Mouse (Mus musculus) heart, embryonic 16.5 days (tissue): ENCODE results near the gene Ermp1. TPM values are rescaled to one million over a fixed set of nuclear protein-coding genes. Genes with fewer than 3 reads are reported as not detected.

ENCODE experiments used
- ATAC-seq: fragments of 200-750 bp; cut with Nextera tagmentation; replicated peaks from 2 replicates; pipeline ENCODE4 v1.8.0; 2017; ENCODE audit warnings: moderate number of reproducible peaks; ENCODE audit not compliant: insufficient read depth, low FRiP score; ENCODE audit errors: extremely low read depth
- H3K27ac ChIP-seq: fragments of 300-500 bp; sonication (generic); 2 replicates; pipeline ENCODE4 v1.5.1; 2014; ENCODE audit warnings: mild to moderate bottlenecking, low read length, control low read depth, moderate library complexity
- H3K27me3 ChIP-seq: fragments of 300-500 bp; sonication (generic); 2 replicates; pipeline ENCODE4 v1.6.1; 2014; ENCODE audit warnings: low read length, mixed read lengths; ENCODE audit not compliant: control insufficient read depth, insufficient read depth
- H3K36me3 ChIP-seq: fragments of 300-500 bp; sonication (generic); 2 replicates; pipeline ENCODE4 v1.6.1; 2014; ENCODE audit not compliant: control insufficient read depth, insufficient read depth
- H3K4me1 ChIP-seq: fragments of 300-500 bp; sonication (generic); 2 replicates; pipeline ENCODE4 v1.6.1; 2014; ENCODE audit warnings: low read length, mixed read lengths; ENCODE audit not compliant: control insufficient read depth, insufficient read depth
- H3K4me2 ChIP-seq: fragments of 300-500 bp; sonication (generic); 2 replicates; pipeline ENCODE4 v1.6.1; 2014; ENCODE audit warnings: low read depth, mild to moderate bottlenecking, control low read depth, low read length
- H3K4me3 ChIP-seq: fragments of 300-500 bp; sonication (generic); 2 replicates; pipeline ENCODE4 v1.5.1; 2014; ENCODE audit warnings: mild to moderate bottlenecking, control low read depth, low read length
- H3K9ac ChIP-seq: fragments of 300-500 bp; sonication (generic); 2 replicates; pipeline ENCODE4 v1.6.1; 2014; ENCODE audit warnings: low read length, control low read depth
- H3K9me3 ChIP-seq: fragments of 300-500 bp; sonication (generic); replicated peaks from 2 replicates; pipeline ENCODE4 v1.6.1; 2016; ENCODE audit warnings: low read length; ENCODE audit not compliant: control insufficient read depth
- WGBS: fragments of 180-500 bp; shearing (Covaris S2); extraction: QIAGEN DNeasy Blood & Tissue Kit; methylation state at CpG from one replicate; pipeline ENCODE4 v1.1.7; 2014; 5-methylcytosine and 5-hydroxymethylcytosine counted together
- polyA plus RNA-seq: library from polyadenylated mRNA; unstranded; fragments of >200 nt; fragmentation: Nextera tagmentation; extraction: Ambion mirVana; gene quantifications from 2 replicates; pipeline ENCODE4 v1.2.1, GENCODE M21; 2015

The Ermp1 gene
- polyA plus RNA-seq: 8.1 and 8.8 TPM in 2 replicates

DNA sequence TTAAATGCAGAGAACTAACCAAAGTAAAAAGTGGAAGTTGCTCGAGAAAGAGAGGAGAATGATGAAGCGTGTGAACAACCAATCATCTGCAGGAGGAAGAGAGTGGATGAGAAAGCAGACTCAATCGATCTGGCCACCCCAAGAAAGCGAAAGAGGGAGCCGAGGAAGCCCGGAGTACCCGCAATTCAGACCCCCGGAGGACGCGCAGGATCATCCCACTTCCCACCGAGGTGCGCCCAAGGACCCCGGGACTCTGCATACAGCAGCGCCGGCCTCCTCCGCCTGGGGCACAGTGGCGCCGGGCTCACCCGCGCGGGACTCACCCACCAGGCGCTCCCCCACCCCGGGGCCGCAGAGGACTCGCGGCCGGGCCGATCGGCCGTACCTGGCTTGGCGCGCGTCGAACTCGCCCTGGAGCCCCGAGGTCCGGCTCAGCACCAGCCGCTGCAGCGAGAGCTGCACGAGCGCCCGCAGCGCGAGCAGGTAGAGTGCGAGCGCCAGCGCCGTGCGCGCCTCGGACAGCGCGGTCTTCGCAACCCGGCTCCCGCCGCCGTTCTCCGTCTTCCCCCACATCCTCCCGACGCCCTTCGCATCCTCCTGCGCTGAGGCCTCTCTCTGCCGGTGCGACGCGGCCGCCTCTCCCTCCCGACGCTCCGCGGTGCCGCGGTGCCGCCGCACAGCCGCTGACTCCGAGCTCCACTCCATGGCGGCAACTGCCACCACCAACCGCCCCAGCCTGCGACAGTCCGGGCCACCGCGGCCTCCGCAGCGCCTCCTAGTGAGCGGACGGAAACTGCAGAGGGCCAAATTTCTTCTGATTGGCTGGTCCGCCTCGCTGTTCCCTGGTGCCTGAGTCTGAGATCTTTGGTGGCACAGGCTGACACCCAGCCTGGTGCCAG is at the start of gene Ermp1:
Gene Ermp1, minus strand, starts transcription at position 765 of the 899 bp plus-strand sequence.
- peak within 1 kb of the TSS; percentile 89 for H3K4me3 ChIP-seq
- peak within 1 kb of the TSS; percentile 89 for H3K9ac ChIP-seq
- H3K4me2 ChIP-seq: peak within 1 kb of the TSS; percentile 74
- peak; percentile 92 for ATAC-seq
- peak within 1 kb of the TSS; percentile 84 for H3K27ac ChIP-seq
- H3K27me3 ChIP-seq: peaks cover 7% of the 10 kb centered on the region; the same call in 1 of the 2 replicates
- H3K9me3 ChIP-seq: 0 out of 2 replicates have a peak, but pooled peaks cover 4% of the 10 kb centered on the region
- under 1% methylated on average over 81 of the region's 90 CpGs for WGBS
- H3K36me3 ChIP-seq: peaks cover 6% of the 10 kb centered on the region
- 0 out of 2 replicates have a peak, but pooled peaks cover 2% of the 10 kb centered on the region for H3K4me1 ChIP-seq

DNA sequence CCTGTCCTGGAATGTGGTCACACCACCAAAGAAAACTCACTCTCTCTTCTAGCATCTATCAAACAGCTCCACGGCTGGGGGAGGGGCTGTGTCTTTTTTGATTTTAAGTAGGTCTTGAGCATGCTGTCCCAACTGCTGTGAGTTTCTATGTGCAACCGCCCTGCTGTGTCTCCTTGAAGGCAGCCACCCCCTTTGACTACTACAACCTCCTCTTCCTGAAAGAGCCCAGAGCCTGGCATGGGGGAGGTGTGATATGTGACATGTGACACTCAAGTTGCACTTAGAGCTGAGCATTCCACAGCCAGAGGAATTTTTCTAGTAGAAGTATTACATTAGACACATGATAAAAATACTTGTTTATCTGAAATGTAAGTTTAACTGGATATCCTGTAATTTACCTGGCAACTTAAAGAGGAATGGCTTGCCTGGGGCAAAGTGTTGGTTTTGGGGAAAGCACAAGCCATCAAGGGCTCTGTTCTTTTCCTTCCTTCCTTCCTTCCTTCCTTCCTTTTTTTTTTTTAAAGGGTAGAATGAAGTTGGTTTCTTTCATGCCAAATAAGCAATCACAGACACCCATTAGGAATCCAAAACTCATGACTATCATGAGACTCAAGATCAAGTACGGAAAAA is 49.1 kb upstream of the Ermp1 start, which contains the start of gene Mlana:
Gene Mlana, plus strand, starts transcription at position 580 of the 630 bp plus-strand sequence.
- Histone ChIP-seq H3K4me2 (0 out of 2 replicates have a peak within 1 kb of the TSS, but pooled peaks have one; percentile 9), H3K27ac (no peak within 1 kb of the TSS)

GRCm38 (mm10) chr19:29696840-29697239 is 48.6 kb upstream of the Ermp1 start:
- no peak overlapping the region for H3K9ac ChIP-seq
- ATAC-seq: no peak
- H3K27me3 ChIP-seq: no peaks in the 10 kb centered on the region
- 0 out of 2 replicates have a peak overlapping the region, but pooled peaks have one; percentile 9 for H3K4me2 ChIP-seq
- H3K36me3 ChIP-seq: no peaks in the 10 kb centered on the region
- peaks cover 7% of the 10 kb centered on the region for H3K4me1 ChIP-seq
- H3K4me3 ChIP-seq: no peak overlapping the region
- no peak overlapping the region for H3K27ac ChIP-seq
- H3K9me3 ChIP-seq: 0 out of 2 replicates have a peak, but pooled peaks cover 2% of the 10 kb centered on the region

More for the DNA sequence above, 49.1 kb upstream of the Ermp1 start, which contains the start of gene Mlana:
- H3K27me3 ChIP-seq: no peaks in the 10 kb centered on the region
- H3K36me3 ChIP-seq: no peaks in the 10 kb centered on the region
- no peak within 1 kb of the TSS for H3K9ac ChIP-seq
- ATAC-seq: peak; percentile 69
- H3K9me3 ChIP-seq: 0 out of 2 replicates have a peak, but pooled peaks cover 2% of the 10 kb centered on the region
- 33% methylated on average over 3 of the region's 3 CpGs for WGBS
- H3K4me1 ChIP-seq: peaks cover 7% of the 10 kb centered on the region
- H3K4me3 ChIP-seq: no peak within 1 kb of the TSS

DNA sequence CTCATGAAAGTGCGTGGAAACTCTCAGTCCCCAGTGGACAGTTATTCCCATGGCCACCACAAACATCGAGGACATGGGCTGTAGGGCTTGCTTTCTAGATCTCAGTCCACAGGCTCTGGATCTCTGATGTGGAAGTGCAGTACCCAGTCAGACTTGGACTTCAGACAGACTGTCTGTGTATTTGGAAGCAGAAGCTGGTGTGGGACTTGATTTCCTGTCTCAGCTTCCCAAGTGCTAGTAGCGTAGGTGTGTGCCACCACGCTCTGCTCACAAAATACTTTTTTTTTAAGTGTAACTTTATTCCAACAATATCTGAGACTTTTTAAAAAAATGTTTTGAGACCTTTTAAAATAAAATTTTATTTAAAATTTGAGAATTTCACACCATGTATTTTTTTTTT is 48.1 kb upstream of the Ermp1 start:
- Histone ChIP-seq H3K36me3 (no peaks in the 10 kb centered on the region), H3K4me1 (peaks cover 7% of the 10 kb centered on the region), H3K9me3 (0 out of 2 replicates have a peak, but pooled peaks cover 2% of the 10 kb centered on the region), H3K4me2 (no peak overlapping the region), H3K27me3 (no peaks in the 10 kb centered on the region), H3K27ac (no peak overlapping the region), H3K9ac (no peak overlapping the region), H3K4me3 (no peak overlapping the region)
- WGBS: 94% methylated on average over 4 of the region's 4 CpGs
- no peak for ATAC-seq

GRCm38 (mm10) chr19:29695071-29695470 is 46.9 kb upstream of the Ermp1 start:
- Histone ChIP-seq H3K4me2 (no peak overlapping the region), H3K27ac (no peak overlapping the region), H3K4me3 (no peak overlapping the region), H3K9ac (no peak overlapping the region), H3K4me1 (peaks cover 7% of the 10 kb centered on the region), H3K36me3 (no peaks in the 10 kb centered on the region), H3K9me3 (0 out of 2 replicates have a peak, but pooled peaks cover 2% of the 10 kb centered on the region), H3K27me3 (no peaks in the 10 kb centered on the region)
- WGBS: 92% methylated on average over 10 of the region's 10 CpGs
- no peak for ATAC-seq

DNA sequence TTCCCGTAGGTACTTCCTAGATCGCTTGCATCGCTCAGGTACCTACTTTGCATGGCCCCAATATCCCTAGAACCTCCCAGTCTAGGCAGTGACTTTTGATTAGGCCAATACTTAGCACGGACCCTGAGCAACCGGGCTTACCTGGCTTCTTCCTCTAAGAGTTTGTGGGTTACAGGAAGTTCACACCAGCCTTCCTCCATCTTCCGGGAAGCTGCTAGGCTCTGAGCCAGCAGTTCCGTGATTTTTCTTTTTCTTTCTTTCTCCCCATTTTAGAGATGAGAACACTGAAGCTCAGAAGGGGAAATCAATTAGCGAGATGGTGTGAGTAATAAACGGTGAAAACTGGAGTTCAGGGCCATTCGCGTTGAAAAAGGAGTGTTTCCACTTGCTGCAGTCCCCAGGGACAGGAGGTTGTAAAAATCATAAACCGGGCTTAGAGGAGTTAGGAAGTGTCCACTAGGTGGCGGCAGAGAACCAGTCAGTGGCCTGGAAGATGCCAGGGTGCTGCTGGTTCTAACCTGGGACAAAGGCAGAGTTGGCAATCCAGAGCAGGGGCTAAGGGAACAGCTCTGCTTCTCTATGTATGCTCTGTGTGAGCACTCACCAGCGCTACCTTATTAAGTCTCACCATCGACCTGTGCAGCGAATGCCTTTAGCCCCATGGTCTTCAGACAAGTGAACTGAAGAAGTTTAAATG is 35.8 kb upstream of the Ermp1 start:
- no peak overlapping the region for H3K4me2 ChIP-seq
- H3K9ac ChIP-seq: no peak overlapping the region
- WGBS: 51% methylated on average over 16 of the region's 16 CpGs
- H3K36me3 ChIP-seq: no peaks in the 10 kb centered on the region
- H3K9me3 ChIP-seq: peaks cover 10% of the 10 kb centered on the region; the same call in 1 of the 2 replicates
- no peak overlapping the region for H3K27ac ChIP-seq
- H3K27me3 ChIP-seq: no peaks in the 10 kb centered on the region
- H3K4me3 ChIP-seq: no peak overlapping the region
- no peak for ATAC-seq
- H3K4me1 ChIP-seq: no peaks in the 10 kb centered on the region

GRCm38 (mm10) chr19:29680182-29681152 is 32.3 kb upstream of the Ermp1 start:
- H3K27me3 ChIP-seq: peaks cover 4% of the 10 kb centered on the region; the same call in 1 of the 2 replicates
- no peak for ATAC-seq
- WGBS: 46% methylated on average over 13 of the region's 13 CpGs
- H3K4me3 ChIP-seq: no peak overlapping the region
- peaks cover 9% of the 10 kb centered on the region; the same call in 1 of the 2 replicates for H3K9me3 ChIP-seq
- no peak overlapping the region for H3K27ac ChIP-seq
- no peaks in the 10 kb centered on the region for H3K36me3 ChIP-seq
- no peaks in the 10 kb centered on the region for H3K4me1 ChIP-seq
- H3K4me2 ChIP-seq: no peak overlapping the region
- no peak overlapping the region for H3K9ac ChIP-seq
